Mouse (Mus musculus) G1E (cell line): Measurements from ENCODE around the gene Lgals4.

Source experiments
- CTCF ChIP-seq: IDR thresholded peaks from 2 replicates; pipeline ENCODE4 v1.5.1; 2012; ENCODE audit warnings: low read depth, low read length, inconsistent platforms, mixed read lengths
- GATA1 ChIP-seq: IDR thresholded peaks from 2 replicates; pipeline ENCODE4 v1.6.1; 2012; ENCODE audit warnings: borderline replicate concordance, low read length, inconsistent platforms, mixed read lengths
- POLR2AphosphoS5 ChIP-seq: IDR thresholded peaks from 2 replicates; pipeline ENCODE4 v1.6.1; 2012; ENCODE audit warnings: low read depth, low read length, inconsistent platforms; ENCODE audit not compliant: insufficient replicate concordance
- TAL1 ChIP-seq: conservative IDR thresholded peaks from 2 replicates; pipeline ENCODE4 v1.6.1; 2012; ENCODE audit warnings: low read depth, low read length, inconsistent platforms, mixed read lengths

GRCm38 (mm10) chr7:28838331-28838730 lies 4.7 kb downstream of the Lgals4 start:
- no peak for TF ChIP-seq TAL1
- TF ChIP-seq POLR2AphosphoS5: no peak
- no peak for TF ChIP-seq GATA1
- no peak for TF ChIP-seq CTCF
